Mouse (Mus musculus): ENCODE measurements around the gene 4930426L09Rik. TPM values are rescaled to one million over a fixed set of nuclear protein-coding genes. Genes with fewer than 3 reads are reported as not detected.

4930426L09Rik gene
- 3.8 TPM for total RNA-seq (2023)

GRCm38 (mm10) chr2:18998054-18998478 is at the start of gene 4930426L09Rik, which contains the start of gene Pip4k2a:
4930426L09Rik (plus strand) TSS chr2:18998343.
Pip4k2a (minus strand) TSS chr2:18998126.

Other genes with a start within 250 kb of the 4930426L09Rik start
- gene Pip4k2a, start 217 bp upstream of the 4930426L09Rik start, total RNA-seq (2023), result 119 TPM
- 0.41 TPM for gene Armc3, start 201.0 kb downstream of the 4930426L09Rik start, total RNA-seq (2023)